Mouse (Mus musculus) forebrain, embryonic 12.5 days (tissue): ENCODE data around the gene Lpp. TPM values are rescaled to one million over a fixed set of nuclear protein-coding genes. Genes with fewer than 3 reads are reported as not detected.

ENCODE experiments used
- ATAC-seq: fragments of 200-750 bp; cut with Nextera tagmentation; 2 replicates; pipeline ENCODE4 v1.8.0; 2017; ENCODE audit warnings: moderate TSS enrichment; ENCODE audit not compliant: low FRiP score
- H3K27ac ChIP-seq: fragments of 300-500 bp; sonication (generic); 2 replicates; pipeline ENCODE4 v1.5.1; 2016; ENCODE audit warnings: mild to moderate bottlenecking
- H3K27me3 ChIP-seq: fragments of 300-500 bp; sonication (generic); 2 replicates; pipeline ENCODE4 v1.6.1; 2016; ENCODE audit warnings: mild to moderate bottlenecking
- H3K36me3 ChIP-seq: fragments of 300-500 bp; sonication (generic); replicated peaks from 2 replicates; pipeline ENCODE4 v1.6.1; 2016; ENCODE audit warnings: mild to moderate bottlenecking
- H3K4me1 ChIP-seq: fragments of 300-500 bp; sonication (generic); 2 replicates; pipeline ENCODE4 v1.6.1; 2016
- H3K4me2 ChIP-seq: fragments of 300-500 bp; sonication (generic); 2 replicates; pipeline ENCODE4 v1.6.1; 2016; ENCODE audit warnings: mild to moderate bottlenecking, moderate library complexity
- H3K4me3 ChIP-seq: fragments of 300-500 bp; sonication (generic); replicated peaks from 2 replicates; pipeline ENCODE4 v1.5.1; 2016; ENCODE audit warnings: mild to moderate bottlenecking
- H3K9ac ChIP-seq: fragments of 300-500 bp; sonication (generic); 2 replicates; pipeline ENCODE4 v1.6.1; 2016; ENCODE audit warnings: mild to moderate bottlenecking
- H3K9me3 ChIP-seq: fragments of 300-500 bp; sonication (generic); 2 replicates; pipeline ENCODE4 v1.6.1; 2016
- WGBS: fragments of 180-500 bp; shearing (Covaris S2); methylation state at CpG from one replicate; pipeline ENCODE4 v1.1.7; 2016; 5-methylcytosine and 5-hydroxymethylcytosine counted together
- polyA plus RNA-seq: library from polyadenylated mRNA; unstranded; fragments of >200 nt; fragmentation: Nextera tagmentation; extraction: Ambion mirVana; gene quantifications from 2 replicates; pipeline ENCODE4 v1.2.1, GENCODE M21; 2016

The Lpp gene
- polyA plus RNA-seq, 1 experiment from 2014 or later: 18.1 TPM

- H3K36me3 ChIP-seq: no peaks in the 10 kb centered on the region
- WGBS: 91% methylated on average over 5 of the region's 5 CpGs
- ATAC-seq: no peak
These were observed 104.9 kb downstream of the Lpp start for GRCm38 (mm10) chr16:24498103-24498659.

GRCm38 (mm10) chr16:24501197-24501596, 107.9 kb downstream of the Lpp start:
- H3K9me3 ChIP-seq: no peaks in the 10 kb centered on the region
- H3K4me3 ChIP-seq: no peak overlapping the region
- WGBS: 92% methylated on average over 6 of the region's 6 CpGs
- no peak for ATAC-seq
- no peak overlapping the region for H3K27ac ChIP-seq
- H3K36me3 ChIP-seq: no peaks in the 10 kb centered on the region
- H3K4me1 ChIP-seq: 0 out of 2 replicates have a peak, but pooled peaks cover 3% of the 10 kb centered on the region
- no peaks in the 10 kb centered on the region for H3K27me3 ChIP-seq
- H3K9ac ChIP-seq: no peak overlapping the region
- H3K4me2 ChIP-seq: no peak overlapping the region

More at GRCm38 (mm10) chr16:24498103-24498659, 104.9 kb downstream of the Lpp start:
- H3K27ac ChIP-seq: no peak overlapping the region
- no peak overlapping the region for H3K4me2 ChIP-seq
- no peaks in the 10 kb centered on the region for H3K27me3 ChIP-seq
- H3K9ac ChIP-seq: no peak overlapping the region
- H3K4me1 ChIP-seq: peaks cover 6% of the 10 kb centered on the region; the same call in 1 of the 2 replicates
- no peaks in the 10 kb centered on the region for H3K9me3 ChIP-seq
- H3K4me3 ChIP-seq: no peak overlapping the region

- no peak for ATAC-seq
- Histone ChIP-seq H3K36me3 (no peaks in the 10 kb centered on the region), H3K4me3 (no peak overlapping the region), H3K27me3 (no peaks in the 10 kb centered on the region), H3K9ac (no peak overlapping the region), H3K27ac (no peak overlapping the region), H3K4me1 (0 out of 2 replicates have a peak, but pooled peaks cover 3% of the 10 kb centered on the region), H3K4me2 (no peak overlapping the region), H3K9me3 (no peaks in the 10 kb centered on the region)
- WGBS: 78% methylated on average over 11 of the region's 11 CpGs
These were observed 108.5 kb downstream of the Lpp start for GRCm38 (mm10) chr16:24501628-24502294.

DNA sequence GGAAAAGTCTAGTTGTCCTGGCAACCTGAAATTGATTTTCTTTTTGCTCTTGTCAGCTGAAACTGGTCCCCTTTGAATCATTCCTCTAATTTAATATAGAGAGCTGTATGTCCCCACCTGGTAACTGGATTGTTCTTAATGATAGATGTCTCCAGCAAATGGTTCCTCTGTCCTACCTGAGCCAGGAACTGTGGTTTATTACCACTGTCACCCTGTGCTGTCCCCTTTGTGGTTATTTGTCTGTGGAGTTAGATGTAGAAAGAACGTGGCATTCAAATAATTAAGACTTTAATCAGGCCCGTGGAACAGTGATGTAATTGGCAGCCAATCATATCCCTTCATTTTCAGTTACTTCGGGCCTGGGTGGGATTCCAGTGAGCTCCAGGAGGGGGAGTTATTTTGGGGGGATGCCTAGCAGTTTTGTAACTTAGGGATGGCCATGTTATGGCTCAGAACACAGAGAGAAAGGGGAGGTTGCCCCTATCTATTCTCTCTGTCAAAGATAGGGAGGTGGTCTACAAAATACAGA, 109.1 kb downstream of the Lpp start:
- H3K4me2 ChIP-seq: no peak overlapping the region
- 0 out of 2 replicates have a peak, but pooled peaks cover 3% of the 10 kb centered on the region for H3K4me1 ChIP-seq
- 75% methylated on average over 3 of the region's 3 CpGs for WGBS
- no peak overlapping the region for H3K9ac ChIP-seq
- no peak overlapping the region for H3K27ac ChIP-seq
- no peaks in the 10 kb centered on the region for H3K9me3 ChIP-seq
- no peak for ATAC-seq
- H3K27me3 ChIP-seq: no peaks in the 10 kb centered on the region
- H3K4me3 ChIP-seq: no peak overlapping the region
- H3K36me3 ChIP-seq: no peaks in the 10 kb centered on the region

GRCm38 (mm10) chr16:24504838-24505605, 111.7 kb downstream of the Lpp start:
- Histone ChIP-seq H3K9ac (no peak overlapping the region), H3K4me2 (no peak overlapping the region), H3K36me3 (no peaks in the 10 kb centered on the region), H3K27me3 (no peaks in the 10 kb centered on the region), H3K4me1 (peaks cover 7% of the 10 kb centered on the region; the same call in 1 of the 2 replicates), H3K4me3 (no peak overlapping the region), H3K9me3 (no peaks in the 10 kb centered on the region), H3K27ac (no peak overlapping the region)
- 84% methylated on average over 7 of the region's 7 CpGs for WGBS
- no peak for ATAC-seq

DNA sequence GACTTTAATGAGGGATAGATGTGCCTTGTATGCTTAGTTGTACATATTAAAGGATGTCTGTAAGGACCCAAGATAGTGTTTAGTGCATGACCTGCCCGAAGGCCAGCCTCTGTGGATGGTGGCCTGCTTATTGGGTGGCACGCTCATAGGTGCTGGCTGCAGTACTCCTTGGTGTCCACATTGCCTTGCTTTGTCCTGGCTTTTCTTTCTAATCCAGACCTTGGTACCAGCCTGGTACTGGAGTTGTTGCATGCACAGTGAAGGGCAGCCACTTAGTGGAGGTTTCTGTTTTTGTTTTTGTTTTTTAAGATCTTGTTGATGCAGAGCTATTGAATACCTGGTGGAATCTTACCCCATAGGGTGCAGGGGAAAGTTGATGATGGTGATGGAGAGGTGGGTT, 112.9 kb downstream of the Lpp start:
- H3K4me3 ChIP-seq: no peak overlapping the region
- H3K36me3 ChIP-seq: no peaks in the 10 kb centered on the region
- ATAC-seq: no peak
- WGBS: 100% methylated on average over 2 of the region's 2 CpGs
- H3K27ac ChIP-seq: no peak overlapping the region
- no peak overlapping the region for H3K4me2 ChIP-seq
- peaks cover 7% of the 10 kb centered on the region; the same call in 1 of the 2 replicates for H3K4me1 ChIP-seq
- H3K9ac ChIP-seq: no peak overlapping the region
- H3K27me3 ChIP-seq: no peaks in the 10 kb centered on the region
- H3K9me3 ChIP-seq: no peaks in the 10 kb centered on the region

GRCm38 (mm10) chr16:24506740-24507139, 113.4 kb downstream of the Lpp start:
- Histone ChIP-seq H3K27me3 (no peaks in the 10 kb centered on the region), H3K4me3 (no peak overlapping the region), H3K36me3 (no peaks in the 10 kb centered on the region), H3K27ac (no peak overlapping the region), H3K9ac (no peak overlapping the region), H3K9me3 (no peaks in the 10 kb centered on the region), H3K4me1 (peaks cover 7% of the 10 kb centered on the region; the same call in 1 of the 2 replicates), H3K4me2 (no peak overlapping the region)
- ATAC-seq: no peak
- WGBS: 69% methylated on average over 4 of the region's 4 CpGs

- H3K9me3 ChIP-seq: no peaks in the 10 kb centered on the region
- H3K4me2 ChIP-seq: no peak overlapping the region
- ATAC-seq: no peak
- H3K27ac ChIP-seq: no peak overlapping the region
- H3K4me3 ChIP-seq: no peak overlapping the region
- no peak overlapping the region for H3K9ac ChIP-seq
- H3K4me1 ChIP-seq: peaks cover 4% of the 10 kb centered on the region; the same call in 1 of the 2 replicates
- 96% methylated on average over 5 of the region's 5 CpGs for WGBS
- no peaks in the 10 kb centered on the region for H3K36me3 ChIP-seq
- no peaks in the 10 kb centered on the region for H3K27me3 ChIP-seq
These were observed 114.7 kb downstream of the Lpp start for GRCm38 (mm10) chr16:24507927-24508540.

DNA sequence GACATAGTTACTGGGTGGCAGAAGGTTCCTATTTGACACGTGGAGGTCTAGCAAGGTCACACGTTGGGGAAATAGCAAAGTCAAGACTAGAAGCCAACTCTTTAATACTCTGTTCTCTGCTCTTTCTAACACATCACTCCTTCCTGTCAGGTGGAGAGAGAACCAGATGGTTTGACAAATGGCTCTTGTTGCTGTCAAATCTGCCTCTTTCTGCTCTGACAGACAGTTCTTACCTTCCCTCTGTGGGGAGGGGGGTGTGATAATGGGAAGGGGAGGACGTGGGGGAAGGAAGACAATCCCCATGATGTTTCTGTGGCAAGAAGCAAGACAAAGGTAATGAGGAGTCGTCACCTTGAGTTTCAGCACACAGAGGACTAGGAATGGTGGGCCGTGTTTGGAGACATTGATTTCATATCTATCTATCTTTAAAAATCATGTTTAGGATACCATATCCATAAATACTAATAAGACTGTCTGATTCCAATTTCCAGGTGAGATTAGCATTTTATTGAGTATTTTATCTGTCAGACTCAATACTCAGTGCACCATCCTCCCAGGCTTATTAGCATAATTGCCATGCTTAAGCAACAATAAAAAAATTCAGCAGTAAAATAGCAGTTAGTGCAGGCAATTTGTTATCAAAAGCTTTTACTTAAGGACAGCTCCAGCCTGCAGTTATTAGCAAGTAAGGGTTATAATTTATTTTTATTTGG, 115.9 kb downstream of the Lpp start:
- H3K4me3 ChIP-seq: no peak overlapping the region
- ATAC-seq: peak; percentile 23; the same call in 1 of the 2 replicates
- WGBS: 75% methylated on average over 5 of the region's 5 CpGs
- no peaks in the 10 kb centered on the region for H3K36me3 ChIP-seq
- no peaks in the 10 kb centered on the region for H3K9me3 ChIP-seq
- H3K4me2 ChIP-seq: no peak overlapping the region
- no peaks in the 10 kb centered on the region for H3K27me3 ChIP-seq
- no peak overlapping the region for H3K9ac ChIP-seq
- peaks cover 4% of the 10 kb centered on the region; the same call in 1 of the 2 replicates for H3K4me1 ChIP-seq
- 0 out of 2 replicates have a peak overlapping the region, but pooled peaks have one; percentile 32 for H3K27ac ChIP-seq

- Histone ChIP-seq H3K4me1 (peaks cover 4% of the 10 kb centered on the region; the same call in 1 of the 2 replicates), H3K27me3 (no peaks in the 10 kb centered on the region)
- ATAC-seq: no peak
These were observed 116.5 kb downstream of the Lpp start for GRCm38 (mm10) chr16:24509813-24510166.

DNA sequence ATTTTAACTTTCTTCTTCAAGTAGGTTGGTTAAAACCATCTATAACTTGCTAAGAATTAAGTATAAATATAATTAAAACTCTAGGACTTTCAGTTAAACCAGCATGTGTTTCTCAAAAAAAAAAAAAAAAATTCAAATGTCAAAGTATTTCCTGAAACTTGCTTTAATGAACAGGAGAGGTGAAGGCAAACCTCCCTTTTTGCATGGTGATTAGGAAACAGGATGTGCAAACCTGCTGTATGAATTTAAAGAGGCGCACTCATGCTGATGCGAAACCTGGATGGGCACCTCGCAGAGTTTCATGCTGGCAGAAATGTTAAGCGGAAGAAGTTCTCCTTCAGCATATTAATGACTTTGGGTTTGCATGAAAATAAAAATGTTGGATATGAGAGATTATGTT, 119.9 kb downstream of the Lpp start:
- Histone ChIP-seq H3K36me3 (no peaks in the 10 kb centered on the region), H3K4me1 (peaks cover 4% of the 10 kb centered on the region; the same call in 1 of the 2 replicates), H3K27ac (no peak overlapping the region), H3K4me3 (no peak overlapping the region), H3K9ac (no peak overlapping the region), H3K9me3 (no peaks in the 10 kb centered on the region), H3K27me3 (no peaks in the 10 kb centered on the region), H3K4me2 (no peak overlapping the region)
- no peak for ATAC-seq
- WGBS: 92% methylated on average over 4 of the region's 4 CpGs

More at GRCm38 (mm10) chr16:24509813-24510166, 116.5 kb downstream of the Lpp start:
- no peaks in the 10 kb centered on the region for H3K9me3 ChIP-seq
- no peak overlapping the region for H3K27ac ChIP-seq
- H3K4me3 ChIP-seq: no peak overlapping the region
- H3K4me2 ChIP-seq: no peak overlapping the region
- H3K36me3 ChIP-seq: no peaks in the 10 kb centered on the region
- WGBS: 51% methylated on average over 1 of the region's 1 CpGs
- H3K9ac ChIP-seq: no peak overlapping the region
